Mouse (Mus musculus) spleen, adult 10 weeks (tissue): ENCODE data around the gene Cacna1f. TPM values are rescaled to one million over a fixed set of nuclear protein-coding genes. Genes with fewer than 3 reads are reported as not detected.

Experiments used
- polyA plus RNA-seq: library from polyadenylated mRNA; stranded (reverse); fragments of 350-450 nt; fragmentation: Illumina TruSeq; extraction: RNeasy Lipid Tissue Mini Kit (QIAGEN cat#74804); gene quantifications from one replicate; pipeline ENCODE4 v1.2.3, GENCODE M21; 2015; ENCODE audit warnings: low replicate concordance; ENCODE audit not compliant: insufficient read depth

Gene Cacna1f
- polyA plus RNA-seq = not detected

GRCm38 (mm10) chrX:7606783-7607182 is at the start of gene Cacna1f:
Gene Cacna1f (plus strand): TSS chrX:7607083.

GRCm38 (mm10) chrX:7573176-7574086 is 33.5 kb upstream of the Cacna1f start, which contains the start of gene Foxp3:
Gene Foxp3 (plus strand): TSS chrX:7573644.

GRCm38 (mm10) chrX:7574087-7574884 is 32.6 kb upstream of the Cacna1f start, which contains the start of gene Ppp1r3f:
Gene Ppp1r3f (minus strand): TSS chrX:7574283.

GRCm38 (mm10) chrX:7604879-7605574 is 1.9 kb upstream of the Cacna1f start, which contains the start of gene Ccdc22:
Gene Ccdc22 (minus strand): TSS chrX:7605517.

GRCm38 (mm10) chrX:7638401-7639091 is 31.7 kb downstream of the Cacna1f start, which contains the start of gene Syp:
Gene Syp (plus strand): TSS chrX:7638471.

GRCm38 (mm10) chrX:7657221-7657639 is 50.3 kb downstream of the Cacna1f start, which contains the start of gene Prickle3:
Gene Prickle3 (plus strand): TSS chrX:7657260.

GRCm38 (mm10) chrX:7670921-7671623 is 64.2 kb downstream of the Cacna1f start, which contains the start of gene Plp2:
Gene Plp2 (minus strand): TSS chrX:7671390.

GRCm38 (mm10) chrX:7680864-7681263 is 74.0 kb downstream of the Cacna1f start, which contains the start of gene Magix:
Gene Magix (minus strand): TSS chrX:7681251.

Other genes starting within 250 kb of the Cacna1f start
- gene Usp27x, start 231.3 kb upstream of the Cacna1f start, polyA plus RNA-seq = 1.3 TPM
- gene Foxp3, start 33.4 kb upstream of the Cacna1f start, polyA plus RNA-seq = 7.6 TPM
- gene Ppp1r3f, start 32.8 kb upstream of the Cacna1f start, polyA plus RNA-seq = 2.0 TPM
- gene Ccdc22, start 1.6 kb upstream of the Cacna1f start, polyA plus RNA-seq = 11.4 TPM
- 4.1 TPM for gene Syp, start 31.4 kb downstream of the Cacna1f start, polyA plus RNA-seq
- gene Prickle3, start 50.2 kb downstream of the Cacna1f start, polyA plus RNA-seq = 18.5 TPM
- 119 TPM for gene Plp2, start 64.3 kb downstream of the Cacna1f start, polyA plus RNA-seq
- gene Magix, start 74.2 kb downstream of the Cacna1f start, polyA plus RNA-seq = 0.14 TPM
- gene Gpkow, start 90.0 kb downstream of the Cacna1f start, polyA plus RNA-seq = 51.7 TPM
- 38.0 TPM for gene Wdr45, start 107.2 kb downstream of the Cacna1f start, polyA plus RNA-seq
- gene Gm45208, start 115.2 kb downstream of the Cacna1f start, polyA plus RNA-seq = not detected
- 22.9 TPM for gene Praf2, start 121.4 kb downstream of the Cacna1f start, polyA plus RNA-seq
- 2.0 TPM for gene Ccdc120, start 143.8 kb downstream of the Cacna1f start, polyA plus RNA-seq
- gene Tfe3, start 155.5 kb downstream of the Cacna1f start, polyA plus RNA-seq = 28.7 TPM
- gene Gripap1, start 182.7 kb downstream of the Cacna1f start, polyA plus RNA-seq = 207 TPM
- 2.4 TPM for gene Kcnd1, start 215.2 kb downstream of the Cacna1f start, polyA plus RNA-seq
- 173 TPM for gene Otud5, start 234.3 kb downstream of the Cacna1f start, polyA plus RNA-seq